Mouse (Mus musculus) G1E (cell line): ENCODE measurements around the gene Desi1.

ENCODE experiments used
- CTCF ChIP-seq: IDR thresholded peaks from 2 replicates; pipeline ENCODE4 v1.5.1; 2012; ENCODE audit warnings: low read depth, low read length, inconsistent platforms, mixed read lengths
- GATA1 ChIP-seq: IDR thresholded peaks from 2 replicates; pipeline ENCODE4 v1.6.1; 2012; ENCODE audit warnings: borderline replicate concordance, low read length, inconsistent platforms, mixed read lengths

- no peak for TF ChIP-seq GATA1
- TF ChIP-seq CTCF, result no peak
Measured at GRCm38 (mm10) chr15:81985267-81986161, 48.1 kb downstream of the Desi1 start.
